Mouse (Mus musculus): ENCODE results near the gene Pum1. TPM values are rescaled to one million over a fixed set of nuclear protein-coding genes. Genes with fewer than 3 reads are reported as not detected.
"Not testable (repeated sequence)": the region's sequence is repeated elsewhere in the genome, so short reads cannot be mapped to it uniquely, and the experiment has no call there.

Pum1 gene
- total RNA-seq, 2 experiments from 2014 or later = 95.9 to 117 TPM

GRCm38 (mm10) chr4:130667686-130668085, 4.6 kb downstream of the Pum1 start:
- no peak for DNase-seq (ENCODE audit: low spot score in 2 of 2)

GRCm38 (mm10) chr4:130668541-130668940, 5.4 kb downstream of the Pum1 start:
- DNase-seq (ENCODE audit: low spot score in 2 of 2) = no peak

DNA sequence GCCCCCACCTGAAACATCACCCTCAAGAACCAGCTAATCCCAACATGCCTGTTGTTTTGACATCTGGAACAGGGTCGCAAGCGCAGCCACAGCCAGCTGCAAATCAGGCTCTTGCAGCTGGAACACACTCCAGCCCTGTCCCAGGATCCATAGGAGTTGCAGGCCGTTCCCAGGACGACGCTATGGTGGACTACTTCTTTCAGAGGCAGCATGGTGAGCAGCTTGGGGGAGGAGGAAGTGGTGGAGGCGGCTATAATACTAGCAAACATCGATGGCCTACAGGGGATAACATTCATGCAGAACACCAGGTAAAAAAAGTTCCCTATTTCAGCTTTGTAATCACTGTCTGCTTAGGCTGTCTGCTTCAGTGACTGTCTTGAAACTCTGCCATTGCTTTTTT, 5.9 kb downstream of the Pum1 start:
- no peak for DNase-seq (ENCODE audit: low spot score in 2 of 2)

DNA sequence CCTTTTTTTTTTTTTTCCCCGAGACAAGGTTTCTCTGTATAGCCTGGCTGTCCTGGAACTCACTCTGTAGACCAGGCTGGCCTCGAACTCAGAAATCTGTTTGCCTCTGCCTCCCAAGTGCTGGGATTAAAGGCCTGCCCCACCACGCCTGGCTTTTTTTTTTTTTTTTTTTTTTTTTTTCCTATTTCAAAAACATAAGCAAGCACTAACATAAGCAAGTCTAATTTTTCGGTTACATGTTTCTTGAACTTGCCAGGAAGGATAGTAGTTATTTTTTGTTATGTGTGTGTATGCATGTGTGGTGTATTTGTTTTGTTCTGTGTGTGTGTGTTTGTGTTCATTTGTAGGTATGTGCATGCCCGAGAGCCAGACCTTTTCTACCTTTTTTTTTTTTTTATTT, 6.9 kb downstream of the Pum1 start:
- DNase-seq (ENCODE audit: low spot score in 2 of 2) = not testable (repeated sequence)

DNA sequence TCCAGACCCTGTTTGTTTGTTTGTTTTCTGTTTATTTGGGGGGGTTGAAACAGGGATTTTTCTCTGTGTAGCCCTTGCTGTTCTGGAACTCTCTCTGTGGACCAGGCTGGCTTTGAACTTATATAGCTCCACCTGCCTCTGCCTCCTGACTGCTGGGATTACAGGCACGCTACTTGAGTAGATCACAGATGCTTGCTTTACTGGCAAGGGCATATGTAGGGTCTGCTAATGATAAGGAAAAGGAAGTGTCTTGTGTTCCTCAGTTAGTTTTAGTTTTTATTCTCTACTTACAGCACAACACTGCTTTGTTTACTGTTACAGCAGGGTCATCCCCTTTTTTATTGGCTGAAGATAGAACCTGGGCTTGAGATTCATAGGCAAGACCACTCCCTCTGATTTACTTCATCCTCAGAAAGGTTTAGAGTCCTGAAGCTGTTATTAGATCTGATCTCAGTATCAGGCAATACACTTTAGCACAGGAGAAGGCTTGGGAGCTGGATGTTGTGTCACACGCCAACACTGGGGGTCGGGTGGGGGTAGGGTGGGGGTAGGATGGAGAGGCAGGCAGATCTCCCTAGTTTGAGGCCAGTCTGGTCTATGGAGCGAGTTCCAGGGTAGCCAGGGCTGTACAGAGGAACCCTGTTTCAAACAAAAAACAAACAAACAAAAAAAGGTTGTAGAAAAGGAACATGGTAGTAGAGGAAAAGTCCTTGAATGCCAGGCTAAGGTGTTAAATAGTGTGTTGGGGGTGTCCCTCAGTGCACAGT, 8.1 kb downstream of the Pum1 start:
- no peak for DNase-seq (ENCODE audit: low spot score in 2 of 2)

- DNase-seq (ENCODE audit: low spot score in 2 of 2) = no peak
Measured at GRCm38 (mm10) chr4:130672161-130672560, 9.0 kb downstream of the Pum1 start.

DNA sequence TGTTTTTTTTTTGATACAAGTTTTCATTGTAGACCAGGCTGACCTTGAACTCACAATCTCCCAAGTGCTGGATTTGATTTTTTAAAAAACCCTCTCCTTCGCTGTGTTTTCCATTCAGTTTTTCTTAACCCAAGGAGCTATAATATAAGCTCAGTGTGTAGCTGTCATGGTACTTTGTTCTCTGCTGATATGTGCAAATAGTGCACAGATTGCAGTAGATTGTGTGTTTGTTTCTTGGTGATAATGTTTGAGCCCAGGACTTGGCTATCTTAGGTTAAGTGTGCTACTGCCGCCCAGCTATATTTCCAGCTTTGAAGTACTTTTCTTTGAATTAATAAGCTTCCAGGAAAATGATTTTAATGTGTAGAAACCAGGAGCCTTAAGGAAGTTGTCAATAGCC, 13.6 kb downstream of the Pum1 start:
- no peak for DNase-seq (ENCODE audit: low spot score in 2 of 2)

GRCm38 (mm10) chr4:130678149-130678548, 15.0 kb downstream of the Pum1 start:
- no peak for DNase-seq (ENCODE audit: low spot score in 2 of 2)

DNA sequence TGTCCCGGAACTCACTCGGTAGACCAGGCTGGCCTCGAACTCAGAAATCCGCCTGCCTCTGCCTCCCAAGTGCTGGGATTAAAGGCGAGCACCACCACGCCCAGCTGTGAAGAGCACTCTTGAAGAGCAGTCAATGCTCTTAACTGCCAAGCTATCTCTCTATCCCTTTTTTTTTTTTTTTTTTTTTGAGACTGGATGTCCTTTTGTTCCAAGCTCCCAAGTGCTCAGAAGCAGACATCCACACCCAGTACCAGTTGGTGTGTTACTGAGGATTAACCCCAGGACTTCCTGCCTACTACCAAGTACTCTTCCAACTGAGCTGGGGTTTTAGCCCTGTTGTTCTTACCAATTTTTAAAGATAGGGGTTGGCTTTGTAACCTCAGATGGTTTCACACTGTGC, 17.6 kb downstream of the Pum1 start:
- no peak for DNase-seq (ENCODE audit: low spot score in 2 of 2)

DNA sequence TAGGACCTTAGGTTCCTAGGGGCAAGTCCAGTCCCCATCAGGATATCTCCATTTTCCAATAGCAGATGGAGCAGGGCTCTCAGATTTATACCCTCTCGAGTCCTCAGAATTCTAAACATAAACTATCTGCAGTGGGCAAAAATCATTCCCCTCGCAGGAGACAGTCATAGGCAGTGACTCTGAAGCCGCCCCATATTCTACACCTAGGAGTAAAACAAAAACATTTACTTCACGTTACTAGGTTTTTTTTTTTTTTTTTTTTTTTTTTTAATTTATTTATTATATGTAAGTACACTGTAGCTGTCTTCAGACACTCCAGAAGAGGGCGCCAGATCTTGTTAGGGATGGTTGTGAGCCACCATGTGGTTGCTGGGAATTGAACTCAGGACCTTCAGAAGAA, 19.9 kb downstream of the Pum1 start:
- DNase-seq (ENCODE audit: low spot score in 2 of 2) = not testable (repeated sequence)

DNA sequence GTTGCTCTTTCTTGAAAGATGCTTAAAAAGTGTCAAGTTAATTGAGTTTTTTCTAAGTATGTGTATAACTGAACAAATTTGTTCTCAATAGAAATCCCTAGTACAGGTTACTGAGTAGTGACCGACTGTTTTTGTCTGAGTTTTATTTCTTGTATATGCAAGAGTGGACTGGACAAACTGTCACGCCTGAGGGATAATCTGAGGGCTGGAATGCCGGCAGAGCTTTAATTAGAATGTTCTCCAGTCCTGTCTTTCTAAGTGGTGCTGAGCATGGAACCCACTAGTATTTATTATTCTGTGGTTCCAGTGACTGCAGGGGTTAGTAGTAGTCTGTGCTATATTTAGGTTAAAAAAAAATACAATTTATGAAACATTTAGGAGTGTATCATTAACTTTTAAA, 30.8 kb downstream of the Pum1 start:
- no peak for DNase-seq (ENCODE audit: low spot score in 2 of 2)

DNA sequence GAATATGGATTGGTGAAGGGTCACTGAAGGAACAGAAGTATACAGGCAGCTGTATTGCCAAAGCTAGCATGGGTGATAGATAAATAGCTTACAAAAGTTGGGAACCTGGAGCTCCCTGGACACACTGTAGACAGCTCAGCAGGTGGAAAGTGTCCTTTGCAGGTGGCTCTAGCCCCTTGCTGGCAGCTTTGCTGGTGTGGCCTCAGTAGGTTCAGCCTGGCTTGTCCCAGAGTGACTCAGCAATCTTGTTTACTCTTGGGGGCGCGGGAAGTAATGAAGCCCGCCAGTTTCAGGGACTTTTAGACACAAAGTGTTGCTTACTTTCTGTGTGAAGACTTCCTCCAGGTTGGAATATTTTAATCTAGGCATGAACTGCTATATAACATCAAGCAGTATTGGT, 31.9 kb downstream of the Pum1 start:
- DNase-seq (ENCODE audit: low spot score in 2 of 2) = no peak

GRCm38 (mm10) chr4:130701061-130701460, 37.9 kb downstream of the Pum1 start:
- DNase-seq (ENCODE audit: low spot score in 2 of 2) = no peak

- DNase-seq (ENCODE audit: low spot score in 2 of 2) = no peak
Measured at GRCm38 (mm10) chr4:130702835-130703535, 39.9 kb downstream of the Pum1 start.

DNA sequence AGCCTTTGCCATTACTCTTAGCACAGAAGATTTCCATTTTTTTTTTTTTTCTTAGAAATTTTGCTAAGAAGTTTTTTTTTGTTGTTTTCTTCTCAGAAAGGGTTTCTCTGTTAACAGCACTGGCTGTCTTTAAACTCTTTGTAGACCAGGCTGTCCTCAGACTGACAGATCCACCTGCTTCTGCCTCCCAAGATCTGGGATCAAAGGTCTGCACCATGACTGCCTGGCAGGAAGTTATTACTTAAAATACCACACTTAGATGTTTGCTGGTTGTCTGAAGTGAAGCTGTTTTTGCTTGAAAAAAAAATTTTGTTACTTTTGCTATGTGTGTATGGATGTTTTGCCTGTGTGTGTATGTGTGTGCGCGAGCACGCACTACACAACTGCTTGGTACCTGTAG, 40.5 kb downstream of the Pum1 start:
- DNase-seq (ENCODE audit: low spot score in 2 of 2) = no peak

GRCm38 (mm10) chr4:130704615-130705014, 41.5 kb downstream of the Pum1 start:
- no peak for DNase-seq (ENCODE audit: low spot score in 2 of 2)

- DNase-seq (ENCODE audit: low spot score in 2 of 2) = no peak
Measured at GRCm38 (mm10) chr4:130706215-130707000, 43.3 kb downstream of the Pum1 start.

- DNase-seq (ENCODE audit: low spot score in 2 of 2) = no peak
Measured at GRCm38 (mm10) chr4:130711353-130711848, 48.3 kb downstream of the Pum1 start.

- DNase-seq (ENCODE audit: low spot score in 2 of 2) = no peak
Measured at GRCm38 (mm10) chr4:130712341-130712740, 49.2 kb downstream of the Pum1 start.

DNA sequence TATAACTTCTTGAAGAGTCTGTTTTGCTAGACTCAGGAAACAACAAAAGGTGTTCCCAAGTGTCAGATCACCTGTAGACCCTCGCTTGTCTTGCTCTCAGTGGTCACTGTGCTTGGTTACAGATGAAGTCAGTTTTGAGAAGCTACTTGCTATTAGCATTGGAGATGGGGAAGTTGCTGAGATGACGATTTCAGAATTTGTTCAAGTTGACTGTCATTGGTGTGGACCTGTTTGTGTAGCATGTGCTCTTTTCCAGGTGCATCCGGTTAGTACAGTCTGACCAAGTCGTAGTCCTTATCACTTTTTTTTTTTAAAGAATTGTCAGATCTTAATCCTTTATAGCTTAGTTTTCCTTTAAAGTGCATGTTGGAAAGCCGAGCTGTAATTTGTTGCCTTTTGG, 50.3 kb downstream of the Pum1 start:
- DNase-seq (ENCODE audit: low spot score in 2 of 2) = no peak

GRCm38 (mm10) chr4:130715126-130715525, 52.0 kb downstream of the Pum1 start:
- DNase-seq (ENCODE audit: low spot score in 2 of 2) = no peak

DNA sequence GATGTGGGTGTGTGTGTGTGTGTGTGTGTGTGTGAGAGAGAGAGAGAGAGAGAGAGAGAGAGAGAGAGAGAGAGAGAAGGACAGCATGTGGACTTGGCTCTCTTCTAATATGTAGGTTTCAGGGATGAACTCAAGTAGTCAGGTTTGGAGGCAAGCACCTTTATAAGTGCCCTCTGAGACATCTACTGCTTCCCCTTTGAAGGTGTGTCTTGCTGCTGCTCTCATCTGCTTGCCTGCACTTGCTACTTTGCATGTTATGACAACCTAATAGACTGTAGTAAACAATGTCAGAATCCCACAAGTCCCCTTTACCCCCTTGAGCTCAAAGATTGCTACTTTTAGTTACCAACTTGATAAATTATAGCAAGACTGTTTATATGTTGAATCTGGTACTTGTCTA, 52.5 kb downstream of the Pum1 start:
- no peak for DNase-seq (ENCODE audit: low spot score in 2 of 2)
